Mouse (Mus musculus): ENCODE measurements around the gene Hist1h3d.
"Not testable (repeated sequence)": the region's sequence is repeated elsewhere in the genome, so short reads cannot be mapped to it uniquely, and the experiment has no call there.

DNA sequence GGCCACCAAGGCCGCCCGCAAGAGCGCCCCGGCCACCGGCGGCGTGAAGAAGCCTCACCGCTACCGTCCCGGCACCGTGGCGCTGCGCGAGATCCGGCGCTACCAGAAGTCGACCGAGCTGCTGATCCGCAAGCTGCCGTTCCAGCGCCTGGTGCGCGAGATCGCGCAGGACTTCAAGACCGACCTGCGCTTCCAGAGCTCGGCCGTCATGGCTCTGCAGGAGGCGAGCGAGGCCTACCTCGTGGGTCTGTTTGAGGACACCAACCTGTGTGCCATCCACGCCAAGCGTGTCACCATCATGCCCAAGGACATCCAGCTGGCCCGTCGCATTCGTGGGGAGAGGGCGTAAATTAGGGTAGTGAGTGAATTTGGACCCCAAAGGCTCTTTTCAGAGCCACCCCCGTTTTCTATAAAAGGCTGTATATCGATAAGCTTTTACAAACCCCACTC, 326 bp downstream of the Hist1h3d start:
- not testable (repeated sequence) for TF ChIP-seq GATA1 (IDR thresholded peaks at IDR 0.05; ENCODE audit: borderline replicate concordance, low read length); FLI1 (IDR thresholded peaks at IDR 0.05; ENCODE audit: low read length)
